Mouse (Mus musculus) erythroblast, adult 5-6 weeks (primary cell): Measurements from ENCODE around the gene Zmynd19. TPM values are rescaled to one million over a fixed set of nuclear protein-coding genes. Genes with fewer than 3 reads are reported as not detected.
"Not testable (repeated sequence)": the region's sequence is repeated elsewhere in the genome, so short reads cannot be mapped to it uniquely, and the experiment has no call there.

Experiments used
- ATAC-seq: replicated peaks from 2 replicates; pipeline ENCODE4 v1.8.0; 2016; ENCODE audit warnings: moderate number of reproducible peaks, mild to moderate bottlenecking, moderate TSS enrichment, inconsistent platforms; ENCODE audit not compliant: poor library complexity, low FRiP score, severe bottlenecking
- total RNA-seq, 2 experiments: library from RNA; stranded (forward) in 1 of 2; stranded (reverse) in 1 of 2; fragments of 150-400 nt in 1 of 2; fragments of 200-764, 138-1000 nt in 1 of 2; gene quantifications; 2 replicates each; pipeline versions ENCODE4 v1.2.3 to v1.2.4; 2015 to 2017; ENCODE audit warnings: low replicate concordance in 2 of 2

Gene Zmynd19
- total RNA-seq, 2 experiments from 2014 or later: 2.9 to 9.6 TPM

GRCm38 (mm10) chr2:24935057-24935796 lies 14.4 kb upstream of the Zmynd19 start, which contains the start of gene Arrdc1:
Gene Arrdc1, minus strand, starts transcription at chr2:24935252.
- ATAC-seq: peak; percentile 93

- no peak for ATAC-seq
Measured at GRCm38 (mm10) chr2:24942092-24942491, 7.5 kb upstream of the Zmynd19 start.

- ATAC-seq: not testable (repeated sequence)
Measured at GRCm38 (mm10) chr2:24944304-24944703, 5.3 kb upstream of the Zmynd19 start.

- peak; percentile 31 for ATAC-seq
Measured at GRCm38 (mm10) chr2:24950189-24950535, 570 bp downstream of the Zmynd19 start.

GRCm38 (mm10) chr2:24952537-24953055 lies 3.0 kb downstream of the Zmynd19 start:
- ATAC-seq: no peak

GRCm38 (mm10) chr2:24960910-24961309 lies 11.3 kb downstream of the Zmynd19 start:
- no peak for ATAC-seq

- ATAC-seq: peak; percentile 98
Measured at GRCm38 (mm10) chr2:24962304-24963000, 12.9 kb downstream of the Zmynd19 start, which contains the start of gene Dph7. Gene Dph7, plus strand, starts transcription at chr2:24962400.

GRCm38 (mm10) chr2:24970386-24970785 lies 20.8 kb downstream of the Zmynd19 start:
- no peak for ATAC-seq

GRCm38 (mm10) chr2:24974452-24974851 lies 24.9 kb downstream of the Zmynd19 start:
- peak; percentile 34 for ATAC-seq

- peak; percentile 88 for ATAC-seq
Measured at GRCm38 (mm10) chr2:24974906-24975703, 25.5 kb downstream of the Zmynd19 start, which contains the start of gene Mrpl41. Gene Mrpl41, minus strand, starts transcription at chr2:24975098.

- peak; percentile 64 for ATAC-seq
Measured at GRCm38 (mm10) chr2:24975704-24976297, 26.2 kb downstream of the Zmynd19 start, which contains the start of gene Pnpla7. Gene Pnpla7, plus strand, starts transcription at chr2:24976033.

- ATAC-seq: peak; percentile 75
Measured at GRCm38 (mm10) chr2:24976960-24977359, 27.4 kb downstream of the Zmynd19 start.

- no peak for ATAC-seq
Measured at GRCm38 (mm10) chr2:24987762-24988161, 38.2 kb downstream of the Zmynd19 start.

- no peak for ATAC-seq
Measured at GRCm38 (mm10) chr2:24995332-24995731, 45.7 kb downstream of the Zmynd19 start.

- ATAC-seq: no peak
Measured at GRCm38 (mm10) chr2:24996471-24996870, 46.9 kb downstream of the Zmynd19 start.

- peak; percentile 75 for ATAC-seq
Measured at GRCm38 (mm10) chr2:25000544-25001235, 51.1 kb downstream of the Zmynd19 start.

- no peak for ATAC-seq
Measured at GRCm38 (mm10) chr2:25003946-25004786, 54.6 kb downstream of the Zmynd19 start.

- ATAC-seq: no peak
Measured at GRCm38 (mm10) chr2:25006767-25007166, 57.2 kb downstream of the Zmynd19 start.
